7 mouse cellular contexts compared by ENCODE assay signal in genomic region chr3:90475151-90475830, GRCm38 (mm10). TPM values are rescaled to one million over a fixed set of nuclear protein-coding genes. Genes with fewer than 3 reads are reported as not detected.
A peak's percentile ranks its signal among the peaks of the same experiment; 100 is the strongest.
DNase-seq lines count a peak whose midpoint lies in the region; ATAC-seq lines count a peak whose summit lies in the region.

No protein-coding gene starts in this region.

- 0 out of 2 replicates have a peak overlapping the region, but pooled peaks have one; percentile 25 for H3K4me2 ChIP-seq in embryonic facial prominence, embryonic 15.5 days (replicated peaks)
- H3K4me2 ChIP-seq in limb, embryonic 12.5 days = no peak overlapping the region; the same call in 1 of the 2 replicates
- peak overlapping the region; percentile 49 for H3K4me2 ChIP-seq in stomach, embryonic 16.5 days (ENCODE audit: low read depth, low read length)

- H3K4me3 ChIP-seq in embryonic facial prominence, embryonic 15.5 days (replicated peaks) = peak overlapping the region; percentile 93
- 0 out of 2 replicates have a peak overlapping the region, but pooled peaks have one; percentile 24 for H3K4me3 ChIP-seq in limb, embryonic 12.5 days (replicated peaks)
- peak overlapping the region; percentile 45 for H3K4me3 ChIP-seq in stomach, embryonic 16.5 days (replicated peaks; ENCODE audit: low read length)

- DNase-seq in 416B (ENCODE audit: low read depth) = peak; percentile 40
- DNase-seq in CD4-positive, CD25-positive, alpha-beta regulatory T cell, adult 2 months (ENCODE audit: low read depth, low spot score) = peak; percentile 29
- no peak for DNase-seq in urinary bladder, postnatal 4 days (ENCODE audit: low spot score in 2 of 2)
- DNase-seq in right cerebral cortex, postnatal 14 days = no peak

- no peak overlapping the region for H3K9ac ChIP-seq in embryonic facial prominence, embryonic 15.5 days
- no peak overlapping the region for H3K9ac ChIP-seq in limb, embryonic 12.5 days (replicated peaks)
- H3K9ac ChIP-seq in stomach, embryonic 16.5 days (ENCODE audit: low read length) = no peak overlapping the region

- ATAC-seq in embryonic facial prominence, embryonic 15.5 days (ENCODE audit: insufficient number of reproducible peaks, low FRiP score, low TSS enrichment, low read depth) = peak; percentile 4; the same call in 1 of the 2 replicates
- ATAC-seq in limb, embryonic 12.5 days (ENCODE audit: insufficient number of reproducible peaks, insufficient read depth, low FRiP score, low TSS enrichment, low read depth) = 0 out of 2 replicates have a peak, but pooled peaks have one; percentile 12
- ATAC-seq in stomach, embryonic 16.5 days (ENCODE audit: insufficient read depth, low FRiP score) = no peak

- no peaks in the 10 kb centered on the region for H3K9me3 ChIP-seq in embryonic facial prominence, embryonic 15.5 days (replicated peaks)
- no peaks in the 10 kb centered on the region for H3K9me3 ChIP-seq in limb, embryonic 12.5 days
- H3K9me3 ChIP-seq in stomach, embryonic 16.5 days (replicated peaks; ENCODE audit: control insufficient read depth, low read length) = no peaks in the 10 kb centered on the region

- WGBS in embryonic facial prominence, embryonic 15.5 days = 39% methylated on average over 16 of the region's 16 CpGs
- WGBS in limb, embryonic 12.5 days = 41% methylated on average over 16 of the region's 16 CpGs
- 33% methylated on average over 15 of the region's 16 CpGs for WGBS in stomach, embryonic 16.5 days

- H3K27me3 ChIP-seq in embryonic facial prominence, embryonic 15.5 days = no peaks in the 10 kb centered on the region
- H3K27me3 ChIP-seq in limb, embryonic 12.5 days = no peaks in the 10 kb centered on the region
- no peaks in the 10 kb centered on the region for H3K27me3 ChIP-seq in stomach, embryonic 16.5 days (ENCODE audit: control insufficient read depth, insufficient read depth, low read length)

- H3K4me1 ChIP-seq in embryonic facial prominence, embryonic 15.5 days = peaks cover 8% of the 10 kb centered on the region
- peaks cover 11% of the 10 kb centered on the region for H3K4me1 ChIP-seq in limb, embryonic 12.5 days (replicated peaks)
- peaks cover 7% of the 10 kb centered on the region; the same call in 1 of the 2 replicates for H3K4me1 ChIP-seq in stomach, embryonic 16.5 days (ENCODE audit: control insufficient read depth, insufficient read depth, low read length)

- no peak overlapping the region for H3K27ac ChIP-seq in embryonic facial prominence, embryonic 15.5 days (replicated peaks)
- no peak overlapping the region for H3K27ac ChIP-seq in limb, embryonic 12.5 days
- H3K27ac ChIP-seq in stomach, embryonic 16.5 days (ENCODE audit: low read length) = no peak overlapping the region

- H3K36me3 ChIP-seq in embryonic facial prominence, embryonic 15.5 days = peaks cover 23% of the 10 kb centered on the region
- peaks cover 30% of the 10 kb centered on the region for H3K36me3 ChIP-seq in limb, embryonic 12.5 days
- H3K36me3 ChIP-seq in stomach, embryonic 16.5 days (ENCODE audit: control insufficient read depth, insufficient read depth, low read length) = peaks cover 6% of the 10 kb centered on the region

RNA-seq across cellular contexts. Expression of gene Ilf2, which starts 0.6 kb away (rescaled TPM):
- 182 and 183 TPM in 2 replicates for polyA plus RNA-seq in embryonic facial prominence, embryonic 15.5 days (2015; fragmentation: Nextera tagmentation; extraction: Ambion mirVana)
- 329 and 362 TPM in 2 replicates for polyA plus RNA-seq in limb, embryonic 12.5 days (2016; fragmentation: Nextera tagmentation; extraction: Ambion mirVana)
- polyA plus RNA-seq in stomach, embryonic 16.5 days (2015; fragmentation: Nextera tagmentation; extraction: Ambion mirVana) = 137 and 147 TPM in 2 replicates

RNA-seq across cellular contexts. Expression of gene Npr1, which starts 9.6 kb away (rescaled TPM):
- polyA plus RNA-seq in embryonic facial prominence, embryonic 15.5 days (2015; fragmentation: Nextera tagmentation; extraction: Ambion mirVana) = 5.9 and 6.2 TPM in 2 replicates
- 2.7 and 3.8 TPM in 2 replicates for polyA plus RNA-seq in limb, embryonic 12.5 days (2016; fragmentation: Nextera tagmentation; extraction: Ambion mirVana)
- 5.9 and 6.4 TPM in 2 replicates for polyA plus RNA-seq in stomach, embryonic 16.5 days (2015; fragmentation: Nextera tagmentation; extraction: Ambion mirVana)

RNA-seq across cellular contexts. Expression of gene Snapin, which starts 15.5 kb away (rescaled TPM):
- polyA plus RNA-seq in embryonic facial prominence, embryonic 15.5 days (2015; fragmentation: Nextera tagmentation; extraction: Ambion mirVana) = 95.4 and 104 TPM in 2 replicates
- 66.2 and 71.3 TPM in 2 replicates for polyA plus RNA-seq in limb, embryonic 12.5 days (2016; fragmentation: Nextera tagmentation; extraction: Ambion mirVana)
- polyA plus RNA-seq in stomach, embryonic 16.5 days (2015; fragmentation: Nextera tagmentation; extraction: Ambion mirVana) = 77.5 and 79.1 TPM in 2 replicates

RNA-seq across cellular contexts. Expression of gene Chtop, which starts 34.0 kb away (rescaled TPM):
- polyA plus RNA-seq in embryonic facial prominence, embryonic 15.5 days (2015; fragmentation: Nextera tagmentation; extraction: Ambion mirVana) = 155 and 159 TPM in 2 replicates
- polyA plus RNA-seq in limb, embryonic 12.5 days (2016; fragmentation: Nextera tagmentation; extraction: Ambion mirVana) = 210 and 213 TPM in 2 replicates
- polyA plus RNA-seq in stomach, embryonic 16.5 days (2015; fragmentation: Nextera tagmentation; extraction: Ambion mirVana) = 92.7 and 105 TPM in 2 replicates

RNA-seq across cellular contexts. Expression of gene S100a1, which starts 38.9 kb away (rescaled TPM):
- 52.3 and 63.7 TPM in 2 replicates for polyA plus RNA-seq in embryonic facial prominence, embryonic 15.5 days (2015; fragmentation: Nextera tagmentation; extraction: Ambion mirVana)
- 7.3 and 8.3 TPM in 2 replicates for polyA plus RNA-seq in limb, embryonic 12.5 days (2016; fragmentation: Nextera tagmentation; extraction: Ambion mirVana)
- 85.3 and 99.1 TPM in 2 replicates for polyA plus RNA-seq in stomach, embryonic 16.5 days (2015; fragmentation: Nextera tagmentation; extraction: Ambion mirVana)

Comparison
In these comparisons a context has a peak if more than half of its experiments do, and no peak if none do; other contexts are left out.
1. DNase-seq: peak in 416B (single experiment) and CD4-positive, CD25-positive, alpha-beta regulatory T cell, adult 2 months (single experiment); none in urinary bladder, postnatal 4 days (0 of 2) and right cerebral cortex, postnatal 14 days (single experiment).
2. H3K4me3 ChIP-seq: peak in every context shown above with its lines; median percentile 93 in embryonic facial prominence, embryonic 15.5 days; 45 in stomach, embryonic 16.5 days; 24 in limb, embryonic 12.5 days.